Mouse (Mus musculus): ENCODE measurements at regions not wholly inside any gene's neighbourhood (a gene's known extent, or its start where the extent isn't known, plus 50 kb on each side); places are given as distances from the start of the nearest gene placed in this dataset.

DNA sequence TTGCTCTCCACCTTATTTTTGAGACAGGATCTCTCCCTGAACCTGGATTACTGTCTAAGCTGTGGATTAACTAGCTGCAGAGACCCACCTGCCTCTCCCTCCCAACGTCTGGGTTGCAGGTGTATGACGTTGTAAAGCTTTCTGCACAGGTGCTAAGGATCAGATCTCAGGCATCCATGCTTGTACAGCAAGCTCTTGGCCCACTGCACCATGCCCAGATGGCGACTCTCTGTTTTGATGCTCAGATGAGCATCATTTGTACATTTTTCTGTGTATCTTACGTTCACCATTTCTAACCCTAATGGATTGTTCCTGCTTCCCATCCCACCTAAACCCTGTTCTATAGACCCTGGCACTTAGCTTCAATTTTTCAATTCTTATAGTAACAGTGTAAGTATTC lies 59.4 kb upstream of the Ankrd55 start:
- TF ChIP-seq POLR2A (IDR thresholded peaks at IDR 0.05; ENCODE audit: insufficient read depth, low read length) (no peak), CTCF (IDR thresholded peaks at IDR 0.05; ENCODE audit: low read depth, low read length) (no peak)

Data from ES-Bruce4 (cell line).